Mouse (Mus musculus) thymus, postnatal 4 days (tissue): Measurements from ENCODE around the gene Psmd2.
A peak's percentile ranks its signal among the peaks of the same experiment; 100 is the strongest.

Experiments
- DNase-seq: peaks from one replicate; pipeline ENCODE4 v3.0.0; 2021

Psmd2 gene

GRCm38 (mm10) chr16:20703071-20703470 is 51.6 kb downstream of the Psmd2 start:
- DNase-seq: no peak

GRCm38 (mm10) chr16:20703699-20704400 is 52.4 kb downstream of the Psmd2 start:
- no peak for DNase-seq

- no peak for DNase-seq
These were observed 54.3 kb downstream of the Psmd2 start for GRCm38 (mm10) chr16:20705786-20706185.

DNA sequence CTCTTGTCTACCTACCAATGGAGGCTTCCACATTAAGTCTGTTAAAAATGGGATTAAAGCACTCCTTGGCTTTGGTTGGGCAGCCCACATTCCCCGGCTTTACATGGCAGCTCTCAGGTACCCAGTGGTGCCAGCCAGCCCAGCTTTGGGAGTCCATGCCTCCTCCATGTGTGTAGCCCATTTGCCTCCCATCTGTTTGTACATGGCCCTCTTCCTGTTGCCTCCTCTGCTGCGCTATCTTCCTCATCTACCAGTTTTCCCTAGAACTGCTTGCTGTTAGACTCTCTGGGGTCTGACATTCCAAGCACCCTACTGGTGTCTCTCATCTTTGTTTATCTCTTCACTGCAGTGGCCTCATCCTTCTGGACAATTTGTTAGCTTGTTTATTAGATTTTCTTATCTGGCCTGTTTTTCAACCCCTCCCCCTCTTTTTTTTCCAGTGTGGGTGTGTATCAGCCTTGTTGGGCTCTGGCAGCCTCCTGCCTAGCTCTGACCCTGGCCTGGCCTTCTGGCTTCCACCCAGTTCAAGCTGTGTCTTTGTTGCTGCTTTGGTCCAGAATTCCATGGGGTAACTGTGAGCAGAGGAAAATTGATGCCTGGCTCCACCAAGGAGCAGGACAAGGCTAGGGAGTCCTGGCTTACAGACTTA is 55.1 kb downstream of the Psmd2 start:
- DNase-seq: no peak

DNA sequence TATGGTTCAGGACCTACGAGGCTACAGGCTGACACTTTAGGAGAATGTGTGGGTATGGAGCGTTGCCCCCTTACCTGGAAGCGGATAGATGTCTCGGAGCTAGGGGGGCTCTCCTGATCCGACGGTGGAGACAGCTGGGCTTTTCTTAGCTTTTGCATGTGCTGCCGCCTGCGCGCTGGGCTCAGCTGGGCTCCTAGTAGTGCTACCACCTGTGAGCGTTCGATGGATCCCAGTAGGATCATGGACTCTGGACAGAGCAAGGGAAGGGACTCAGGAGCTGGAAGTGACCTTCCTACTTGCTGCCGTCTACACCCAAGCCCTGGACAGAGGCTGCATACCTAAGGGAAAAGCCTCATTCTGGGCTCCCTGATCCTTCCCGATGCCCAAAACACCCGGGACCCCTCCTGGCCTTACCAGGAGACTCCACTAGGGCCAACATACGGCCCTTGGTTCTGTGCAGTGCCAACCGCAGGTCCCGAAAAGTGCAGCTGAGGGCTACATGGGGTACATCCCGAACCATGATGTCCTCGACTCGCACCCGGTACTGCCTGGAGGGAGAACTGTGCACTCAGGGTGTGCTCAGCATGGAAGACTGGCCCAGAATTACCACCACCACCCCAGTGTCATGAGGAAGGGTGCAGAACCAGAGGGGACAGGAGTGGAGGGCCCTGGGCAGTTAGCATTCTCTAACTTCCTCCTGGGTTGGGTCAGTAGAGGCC is 56.9 kb downstream of the Psmd2 start:
- no peak for DNase-seq

DNA sequence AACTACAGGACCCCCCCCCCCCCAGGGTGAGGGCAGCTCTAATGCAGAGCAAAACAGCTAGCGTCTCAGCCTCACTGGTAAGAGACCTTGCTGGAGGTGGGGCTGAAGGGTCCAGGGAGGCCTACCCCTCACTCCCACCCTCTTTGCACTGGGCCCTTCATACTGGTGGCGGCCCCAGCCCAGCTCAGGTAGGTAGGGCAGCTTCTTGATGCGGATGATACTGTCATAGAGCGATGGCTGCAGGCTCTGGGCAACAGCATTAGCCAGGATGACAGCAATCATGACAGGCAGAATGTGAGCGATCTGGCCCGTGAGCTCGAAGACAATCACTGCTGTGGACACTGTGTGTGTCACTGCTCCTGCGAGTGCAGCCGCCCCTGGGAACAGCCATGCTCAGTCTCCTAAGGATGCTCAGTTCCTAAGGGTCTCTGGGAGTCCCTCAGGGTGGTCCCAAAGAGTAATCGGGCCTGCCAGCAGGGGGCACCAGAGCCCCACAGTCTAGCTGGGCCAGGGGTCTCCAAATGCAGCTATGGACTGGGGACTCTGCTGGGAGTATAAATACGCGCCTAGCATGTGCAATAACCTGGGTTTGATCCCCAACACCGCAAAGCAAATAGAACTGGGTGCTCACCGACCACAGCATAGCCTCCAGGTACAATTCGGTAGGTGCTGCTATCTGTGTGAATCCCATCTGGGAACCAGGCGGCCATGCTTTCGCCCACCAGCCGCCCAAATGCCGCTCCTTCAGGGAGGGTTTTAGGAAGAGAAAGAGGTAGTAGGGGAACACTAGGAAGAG is 57.7 kb downstream of the Psmd2 start:
- peak; percentile 90 for DNase-seq

- DNase-seq: no peak
These were observed 58.9 kb downstream of the Psmd2 start for GRCm38 (mm10) chr16:20710370-20710769.

DNA sequence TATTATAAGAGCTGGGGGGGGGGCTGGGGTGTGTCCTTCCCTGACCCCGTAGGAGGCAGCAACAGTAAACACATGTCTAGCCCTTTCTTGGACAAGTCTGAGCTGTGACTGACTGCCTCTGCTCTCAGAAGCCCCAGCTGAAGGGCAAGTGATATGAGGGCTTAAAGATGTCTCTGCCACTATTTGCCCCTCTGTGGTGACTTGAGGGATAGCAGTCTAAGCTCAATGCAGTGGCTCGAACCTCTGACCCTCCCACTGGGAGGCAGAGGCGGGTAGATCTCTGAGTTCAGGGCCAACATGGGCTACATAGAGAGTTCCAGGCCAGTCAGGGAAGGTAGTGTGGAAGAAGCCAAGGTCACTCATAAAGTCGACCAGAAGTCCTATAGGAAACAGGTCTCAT is 59.4 kb downstream of the Psmd2 start:
- no peak for DNase-seq

DNA sequence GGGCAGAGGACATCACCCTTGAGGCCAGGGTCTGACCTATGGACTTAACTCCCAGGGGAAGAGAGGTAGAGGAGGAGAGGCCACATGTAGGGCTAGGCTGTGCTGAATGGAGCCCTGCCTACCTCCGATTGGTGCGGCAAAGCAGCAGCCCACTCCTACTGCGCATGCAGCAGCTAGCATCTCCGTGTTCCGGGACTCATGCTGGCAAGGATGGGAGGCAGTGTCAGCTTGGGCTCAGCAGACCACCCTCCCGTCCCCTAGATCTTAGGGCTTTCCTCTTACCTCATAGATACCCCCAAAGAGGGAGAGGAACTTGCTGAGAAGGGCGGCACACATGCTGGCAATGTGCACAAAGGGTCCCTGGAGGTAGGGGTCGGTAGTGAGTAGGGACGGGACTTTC is 60.7 kb downstream of the Psmd2 start:
- DNase-seq: no peak

DNA sequence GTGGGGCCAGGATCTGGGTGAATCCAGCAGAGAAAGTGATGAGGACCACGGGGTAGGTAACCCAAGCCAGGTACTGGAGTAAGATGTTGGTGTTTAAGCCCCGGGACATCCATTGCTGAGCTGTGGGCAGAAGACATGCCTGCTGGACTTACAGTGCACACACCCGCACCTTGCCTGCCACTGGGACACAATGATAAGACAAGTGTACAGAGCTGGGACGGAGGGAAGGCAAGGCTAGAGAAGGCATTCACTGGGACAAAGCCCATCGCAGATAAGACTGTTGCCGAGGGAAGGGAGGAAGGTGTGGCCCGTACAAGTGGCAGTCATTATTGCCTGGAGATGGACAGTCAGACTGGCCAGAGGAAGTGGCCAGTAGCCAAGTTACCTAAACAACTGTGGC is 61.4 kb downstream of the Psmd2 start:
- DNase-seq: no peak
